Mouse (Mus musculus): ENCODE results near the gene Tspan18.

The Tspan18 gene

DNA sequence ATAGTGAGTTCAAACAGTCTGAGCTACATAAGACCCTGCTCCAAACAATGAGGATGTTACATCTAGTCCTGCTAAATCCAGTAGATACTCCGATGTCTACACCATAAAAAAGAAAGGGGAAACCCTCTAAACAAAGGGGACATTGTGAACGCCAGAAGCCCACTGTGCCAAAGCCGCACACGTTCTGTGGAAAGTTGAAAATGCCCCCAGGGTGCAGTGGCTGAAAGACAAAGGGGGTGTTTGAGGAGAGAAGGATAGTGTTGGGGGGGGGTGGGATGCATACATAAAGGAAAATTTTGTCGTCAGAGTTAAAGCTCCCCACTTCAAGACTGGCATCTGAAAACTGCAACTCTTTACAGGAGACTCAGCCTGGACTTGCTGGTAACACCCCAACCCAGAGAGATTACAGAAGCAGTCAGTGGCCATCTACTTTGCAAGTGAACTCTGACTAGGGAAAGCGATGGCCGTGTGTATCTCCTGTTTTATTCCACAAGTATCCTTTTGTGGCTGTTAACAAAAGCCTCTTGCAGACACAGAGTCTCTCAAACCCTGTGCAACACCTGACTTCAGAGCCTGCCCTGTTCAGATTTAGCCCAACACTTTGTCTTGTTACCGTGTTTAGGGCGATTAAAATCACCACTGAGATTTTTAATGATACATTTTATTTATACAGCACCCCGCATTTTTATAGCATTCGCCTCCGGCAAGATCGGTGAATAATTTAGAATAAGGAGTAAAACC is 42.9 kb downstream of the Tspan18 start:
- in situ Hi-C loops (cut with MboI, MseI): no loop called here

DNA sequence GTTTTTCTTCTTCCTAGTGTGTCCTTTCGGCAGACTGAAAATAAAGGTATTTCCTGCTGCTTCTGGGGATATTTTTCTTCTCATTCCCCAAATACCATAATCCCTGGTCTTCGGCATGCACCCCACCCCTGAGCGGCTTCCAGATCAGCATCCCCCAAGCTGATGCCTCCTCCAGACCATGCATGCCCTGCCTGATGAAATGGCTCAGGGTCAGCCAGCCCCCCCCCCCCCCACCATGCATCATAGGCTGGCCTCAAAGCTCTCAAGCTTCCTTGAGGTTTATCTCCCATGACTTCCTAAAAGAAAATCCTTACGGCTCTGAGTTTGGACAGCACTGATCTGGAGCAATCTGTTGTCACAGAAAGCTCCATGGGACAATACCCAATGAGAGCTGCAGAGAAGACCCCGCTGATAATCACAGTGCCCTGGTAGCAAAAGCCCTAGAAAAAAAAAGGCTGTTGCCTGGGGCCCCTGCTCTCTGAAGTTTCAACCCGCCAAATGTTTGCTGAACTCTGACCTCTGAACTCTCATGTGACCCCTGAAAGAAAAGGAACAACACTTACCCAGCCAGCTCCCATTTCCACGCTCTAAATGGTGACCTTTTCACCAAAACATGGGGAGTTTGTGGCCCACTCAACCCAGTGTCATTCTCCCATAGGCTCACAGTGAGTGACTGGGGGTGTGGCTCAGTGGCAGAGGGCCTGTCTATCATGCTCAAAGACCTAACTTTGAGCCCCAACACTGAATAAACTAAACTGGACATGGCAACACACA is 43.8 kb downstream of the Tspan18 start:
- in situ Hi-C loops (cut with MboI, MseI): no loop called here

DNA sequence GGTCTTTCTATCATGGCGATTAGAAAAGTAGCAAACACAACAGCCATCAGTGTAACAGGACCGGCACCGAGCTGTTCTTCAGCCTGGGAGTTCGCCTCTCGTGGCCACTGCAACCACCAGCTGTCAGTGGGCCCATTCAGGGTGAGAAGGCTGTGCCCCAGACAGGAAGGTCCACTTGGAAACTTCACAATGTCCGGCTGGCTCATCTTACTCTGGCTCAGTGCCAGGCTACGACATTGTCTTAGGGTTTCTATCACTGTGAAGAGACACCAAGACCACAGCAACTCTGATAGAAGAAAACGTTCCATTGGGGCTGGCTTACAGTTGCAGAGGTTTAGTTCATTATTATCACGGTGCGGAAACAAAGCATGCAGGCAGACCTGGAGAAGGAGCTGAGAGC is 45.1 kb downstream of the Tspan18 start:
- in situ Hi-C loops (cut with MboI, MseI): no loop called here

DNA sequence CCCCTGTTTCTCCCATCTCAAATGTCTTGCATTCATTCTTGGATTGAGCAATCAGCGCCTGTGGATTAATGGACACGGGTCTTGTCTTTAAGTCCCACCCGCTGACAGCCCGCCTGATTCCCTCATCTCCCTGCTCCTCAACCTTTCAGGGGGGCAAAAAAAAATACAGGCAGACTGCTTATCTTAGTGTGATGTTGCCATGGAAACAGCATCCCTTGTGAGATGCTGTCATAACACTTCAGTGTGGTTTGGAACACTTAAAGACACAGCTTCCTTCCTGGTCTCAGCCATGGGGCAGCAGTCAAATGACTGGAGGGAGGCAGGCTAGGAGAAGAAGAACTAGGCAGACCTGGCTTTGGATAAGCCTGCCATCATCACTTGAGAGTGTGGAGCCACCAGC is 47.0 kb downstream of the Tspan18 start:
- in situ Hi-C loops (cut with MboI, MseI): no loop called here

DNA sequence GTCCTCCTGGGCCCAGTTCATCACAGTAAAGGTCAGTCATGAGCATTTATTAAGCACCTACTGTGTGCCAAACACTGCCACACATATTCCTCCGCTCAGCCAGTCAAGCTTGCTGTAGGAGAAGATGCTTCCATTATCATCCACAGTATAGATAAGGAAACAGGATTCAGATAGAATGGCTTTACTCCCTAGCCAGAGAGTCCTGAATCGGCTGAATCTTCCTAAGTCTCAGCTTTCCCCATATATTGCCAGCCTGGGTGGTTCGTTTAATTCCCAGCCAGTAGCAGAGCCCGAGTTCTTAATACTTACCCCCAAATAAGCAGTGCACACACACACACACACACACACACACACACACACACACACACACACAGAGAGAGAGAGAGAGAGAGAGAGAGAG is 47.6 kb downstream of the Tspan18 start:
- in situ Hi-C loops (cut with MboI, MseI): no loop called here

DNA sequence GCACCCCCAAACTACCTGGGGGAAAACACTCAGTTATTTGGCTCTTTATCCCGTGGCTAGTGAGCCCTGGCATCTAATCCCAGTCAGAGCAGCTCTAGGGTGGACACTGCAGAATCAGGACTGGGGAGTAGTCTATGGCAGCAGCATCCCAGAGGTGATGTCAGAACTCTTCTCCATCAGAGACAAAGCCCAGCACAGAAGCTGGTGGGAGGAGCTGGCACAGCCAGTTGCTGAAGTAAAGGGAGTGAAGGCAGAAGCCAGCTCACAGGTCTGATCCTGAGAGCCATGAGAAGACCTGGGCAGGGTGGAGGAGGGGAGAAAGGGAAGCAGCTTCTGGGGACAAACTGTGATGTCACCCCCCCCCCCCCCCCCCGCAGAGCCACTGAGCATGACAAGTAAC is 48.0 kb downstream of the Tspan18 start:
- in situ Hi-C loops (cut with MboI, MseI): no loop called here

DNA sequence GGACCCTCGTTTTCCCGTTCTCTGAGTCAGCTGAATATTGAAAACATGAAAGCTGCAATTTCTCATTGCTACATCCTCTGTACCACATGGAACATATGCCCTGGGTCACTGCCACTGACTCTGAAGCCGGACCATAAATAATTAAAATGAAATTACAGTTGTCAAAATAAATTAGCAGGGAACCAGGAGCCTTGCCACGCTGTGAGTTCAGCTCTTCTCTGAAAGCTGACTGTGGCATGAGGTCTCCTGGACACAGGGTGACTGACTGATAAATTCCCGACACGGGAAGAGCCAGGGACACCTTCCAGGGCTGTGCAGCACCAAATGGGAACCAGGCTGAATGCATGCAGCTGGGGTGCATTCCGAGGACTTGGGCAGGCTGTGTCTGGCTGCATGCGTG is 48.5 kb downstream of the Tspan18 start:
- in situ Hi-C loops (cut with MboI, MseI): no loop called here

DNA sequence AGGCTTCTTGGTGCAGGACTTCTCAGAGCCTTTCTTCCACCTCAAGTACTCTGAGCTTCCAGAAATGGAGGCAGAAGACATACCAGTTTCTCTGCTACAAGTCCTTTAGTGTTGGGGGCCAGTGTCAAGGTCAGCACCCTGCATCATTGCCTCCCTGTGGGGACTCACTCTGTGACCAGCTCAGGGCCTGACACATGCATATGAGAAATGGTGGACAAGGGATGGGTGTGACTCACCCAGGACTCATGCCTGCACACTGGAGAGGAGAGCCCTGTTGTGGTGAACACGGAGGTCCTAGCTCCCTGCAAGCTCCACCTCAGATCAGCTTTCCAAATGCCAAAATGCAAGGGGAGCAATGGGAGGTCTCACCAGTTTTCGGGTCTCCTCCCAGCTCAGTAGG is 49.7 kb downstream of the Tspan18 start:
- in situ Hi-C loops (cut with MboI, MseI): no loop called here

DNA sequence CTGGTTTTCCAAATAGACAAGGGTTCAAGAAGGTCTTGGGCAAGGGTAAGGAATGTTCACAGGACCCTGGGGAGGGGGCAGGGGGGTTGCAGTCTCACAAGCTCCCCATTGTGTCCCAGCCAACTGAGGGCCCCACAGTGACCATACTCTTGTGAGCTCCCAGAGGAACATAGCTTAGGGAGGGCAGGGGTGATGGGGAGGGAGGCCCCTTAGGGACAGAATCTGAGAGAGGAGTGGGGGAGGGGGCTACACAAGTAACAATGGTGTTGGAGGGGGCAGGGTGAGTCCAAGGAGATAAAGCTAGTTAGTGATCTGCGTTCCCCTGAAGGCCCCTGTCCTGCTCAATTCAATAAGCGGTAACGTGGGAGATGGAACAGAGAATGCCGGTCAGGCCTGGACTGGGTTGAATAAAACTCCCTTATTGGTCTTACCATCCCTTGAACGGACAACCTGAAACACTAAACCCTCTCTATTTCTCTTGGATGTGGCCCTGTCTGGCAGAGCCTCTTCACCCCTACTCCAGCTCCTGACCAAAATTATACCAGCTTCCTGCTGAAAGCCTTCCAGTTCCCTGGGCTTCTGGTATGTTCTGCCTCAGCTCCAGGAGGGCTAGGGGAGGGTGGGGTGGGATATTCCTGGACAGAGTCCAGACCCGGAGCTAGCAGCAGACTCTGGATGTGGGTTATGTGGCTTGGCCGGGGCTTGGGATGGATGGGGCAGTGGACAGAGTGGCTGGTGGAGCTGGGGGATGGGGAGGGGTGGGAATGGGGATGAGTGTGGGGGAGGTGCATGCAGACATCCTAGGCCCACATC is 50.6 kb downstream of the Tspan18 start:
- in situ Hi-C loops (cut with MboI, MseI): no loop called here

DNA sequence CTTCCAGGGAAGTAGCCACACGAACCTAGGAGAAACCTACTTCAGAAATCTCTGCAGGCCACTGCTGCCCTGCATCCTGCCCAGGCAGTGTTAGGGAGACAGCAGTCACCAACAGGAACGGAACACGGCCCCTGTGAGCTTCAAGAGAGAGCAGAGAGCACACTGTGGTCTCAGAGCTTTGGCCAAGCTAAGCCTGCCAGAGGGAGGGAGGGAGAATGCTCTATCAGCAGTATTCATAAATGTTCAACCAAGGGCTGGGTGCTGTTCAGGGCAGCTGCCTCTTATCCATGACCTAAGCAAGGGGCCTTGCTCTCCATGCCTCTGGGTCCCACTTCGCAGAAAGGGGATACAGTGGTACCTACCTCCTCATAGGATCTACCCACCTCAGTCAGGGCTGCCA is 51.7 kb downstream of the Tspan18 start:
- in situ Hi-C loops (cut with MboI, MseI): no loop called here

DNA sequence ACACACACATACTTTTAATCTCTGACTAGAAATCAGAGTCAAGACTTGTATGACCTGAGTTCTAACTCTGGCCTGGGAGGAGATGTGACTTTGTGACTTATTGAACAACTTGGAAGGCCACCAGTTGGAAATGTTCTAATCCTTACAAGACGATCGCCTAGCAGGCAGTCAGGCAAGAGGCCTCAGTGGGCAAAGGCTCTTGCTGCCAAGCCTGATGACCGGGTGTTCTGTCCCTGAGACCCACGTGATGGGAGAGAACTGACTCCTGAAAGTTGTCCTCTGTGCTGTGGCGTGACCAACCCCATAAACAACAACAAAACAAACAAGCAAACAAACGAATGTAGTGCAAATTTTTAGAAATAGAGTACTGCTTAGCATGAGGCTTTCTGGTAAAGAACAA is 52.8 kb downstream of the Tspan18 start:
- in situ Hi-C loops (cut with MboI, MseI): no loop called here

DNA sequence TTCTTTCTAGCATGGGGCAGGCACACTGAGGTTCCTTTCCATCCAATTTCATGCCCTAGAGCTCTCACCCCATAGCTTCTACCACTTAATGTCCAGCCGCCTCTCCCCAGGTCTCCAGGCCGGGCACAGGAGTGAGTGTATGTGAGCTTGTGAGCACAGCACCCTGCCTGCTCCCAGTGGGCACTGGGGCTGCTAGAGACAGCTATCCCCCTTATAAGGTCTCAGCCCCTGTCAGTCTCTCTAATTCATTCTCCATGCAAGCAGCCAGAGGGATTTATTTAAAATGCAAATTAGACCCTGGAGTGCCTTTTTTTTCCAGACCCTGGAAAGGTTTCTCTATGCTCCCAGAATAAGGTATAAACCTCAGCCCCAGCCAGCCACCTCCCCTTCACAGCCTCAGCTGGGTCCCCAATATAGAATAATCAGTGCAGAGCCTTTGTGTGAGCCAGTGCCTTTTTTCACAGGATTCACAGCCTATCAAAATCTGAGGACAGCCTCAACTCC is 54.1 kb downstream of the Tspan18 start:
- in situ Hi-C loops (cut with MboI, MseI): no loop called here

DNA sequence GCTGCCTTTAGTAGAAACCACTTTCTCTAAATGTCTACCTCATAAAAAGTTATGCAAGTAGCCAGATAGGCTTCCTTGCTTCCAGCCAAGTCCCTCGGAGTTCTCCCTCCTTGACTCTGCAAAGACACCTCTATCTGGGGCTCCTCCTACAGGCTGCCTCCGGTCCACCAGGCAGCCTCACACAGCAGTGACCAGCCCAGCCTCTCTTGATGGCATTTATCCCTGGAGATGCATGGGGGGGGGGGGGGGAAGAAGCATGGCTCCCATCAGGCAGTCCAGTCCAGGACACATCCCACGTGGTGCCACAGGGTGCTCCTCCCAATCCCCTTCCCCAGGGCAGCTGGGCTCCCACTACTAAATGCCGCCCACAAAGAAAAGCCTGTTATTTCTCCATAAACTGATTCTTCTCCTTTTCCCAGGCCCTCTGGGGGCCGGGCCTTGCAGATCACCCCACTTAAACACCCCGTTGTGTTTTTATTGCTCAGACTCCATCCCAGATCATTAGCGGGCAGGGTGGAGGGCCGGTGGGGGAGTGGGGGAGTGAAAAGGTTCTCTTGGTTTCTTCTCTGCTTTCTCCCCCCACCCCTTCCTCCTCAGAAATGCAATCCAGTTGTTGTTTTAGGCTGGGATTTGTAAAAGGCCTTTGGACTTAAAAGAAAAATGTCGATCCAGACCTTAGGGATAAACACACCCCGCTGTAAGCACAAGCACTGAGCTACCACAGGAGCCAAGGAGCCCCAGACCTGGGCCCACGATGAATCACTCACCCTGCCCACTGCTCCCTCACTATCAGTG is 55.9 kb downstream of the Tspan18 start:
- in situ Hi-C loops (cut with MboI, MseI): no loop called here

DNA sequence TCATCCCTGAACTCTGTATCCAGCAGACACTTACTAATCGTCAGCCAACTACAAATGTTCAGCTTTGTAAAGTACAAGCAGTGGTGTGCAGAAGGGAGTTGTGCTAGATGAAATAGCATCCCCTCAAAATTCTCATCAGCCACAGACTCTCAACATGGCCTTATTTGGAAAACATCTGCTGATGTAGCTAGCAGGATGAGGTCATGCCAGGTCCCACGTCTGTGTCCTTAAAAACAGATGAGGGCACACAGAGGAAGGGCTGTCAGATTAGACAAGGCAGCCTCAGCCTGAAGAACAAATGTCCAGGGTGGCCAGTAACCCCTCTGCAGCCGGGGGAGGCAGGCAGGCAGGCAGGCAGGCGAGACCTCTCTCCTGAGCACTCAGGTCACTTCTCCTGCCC is 56.8 kb downstream of the Tspan18 start:
- in situ Hi-C loops (cut with MboI, MseI): no loop called here

DNA sequence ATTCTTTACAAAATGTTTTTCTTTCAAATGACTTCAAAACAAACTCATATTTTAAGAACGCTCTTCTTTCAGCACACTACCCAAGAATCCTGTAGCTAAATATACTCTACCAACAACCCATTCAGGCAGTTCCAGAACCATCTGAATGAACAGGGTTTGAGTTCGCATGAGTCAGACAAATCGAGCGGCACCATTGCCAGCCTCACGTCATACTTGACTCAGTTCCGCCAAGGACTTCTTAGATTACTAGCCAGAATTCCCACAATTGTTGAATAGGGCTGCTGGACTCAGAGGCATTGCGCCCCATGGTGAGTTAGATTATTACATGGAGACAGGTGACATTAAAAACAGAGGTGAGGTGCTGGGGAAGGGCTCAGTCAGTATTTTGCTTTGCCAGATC is 58.3 kb downstream of the Tspan18 start:
- in situ Hi-C loops (cut with MboI, MseI): no loop called here

DNA sequence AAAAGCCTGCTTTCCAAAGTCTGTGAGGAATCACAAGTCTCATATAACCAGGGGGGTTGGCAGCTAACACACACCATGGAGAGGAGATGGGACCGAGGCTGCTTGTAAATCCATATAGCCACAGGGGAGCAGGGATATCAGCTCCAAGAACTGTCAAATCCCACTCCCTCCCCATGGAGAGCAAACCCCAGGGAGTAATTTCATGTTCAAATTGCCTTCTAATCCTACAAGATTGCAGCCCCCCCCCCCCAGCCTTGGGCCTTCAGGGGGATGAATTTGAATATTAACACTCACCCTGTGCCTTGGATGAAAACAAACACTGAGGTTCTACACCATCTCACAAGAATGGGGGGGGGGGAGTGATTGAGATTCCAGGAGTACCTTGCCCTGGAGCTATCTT is 60.4 kb downstream of the Tspan18 start:
- in situ Hi-C loops (cut with MboI, MseI): no loop called here

DNA sequence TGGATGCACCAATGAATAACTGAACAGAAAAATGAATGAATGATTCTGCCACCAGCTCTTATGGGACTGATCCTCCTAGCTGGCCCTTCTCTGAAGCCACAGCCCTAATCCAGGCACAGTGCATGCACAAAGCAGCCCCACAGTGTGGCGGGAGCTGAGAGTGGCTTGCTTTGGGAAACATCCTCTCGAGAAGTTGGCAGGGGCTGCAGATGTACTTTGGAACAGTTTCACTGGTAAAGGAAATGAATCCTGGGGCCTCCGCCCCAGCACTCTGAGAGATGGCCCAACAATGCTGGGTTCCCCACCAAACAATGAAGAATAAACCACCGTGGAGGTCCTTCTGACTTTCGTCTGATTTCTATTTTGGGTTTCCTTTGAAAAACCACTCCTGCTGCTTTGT is 64.2 kb downstream of the Tspan18 start:
- in situ Hi-C loops (cut with MboI, MseI): no loop called here

DNA sequence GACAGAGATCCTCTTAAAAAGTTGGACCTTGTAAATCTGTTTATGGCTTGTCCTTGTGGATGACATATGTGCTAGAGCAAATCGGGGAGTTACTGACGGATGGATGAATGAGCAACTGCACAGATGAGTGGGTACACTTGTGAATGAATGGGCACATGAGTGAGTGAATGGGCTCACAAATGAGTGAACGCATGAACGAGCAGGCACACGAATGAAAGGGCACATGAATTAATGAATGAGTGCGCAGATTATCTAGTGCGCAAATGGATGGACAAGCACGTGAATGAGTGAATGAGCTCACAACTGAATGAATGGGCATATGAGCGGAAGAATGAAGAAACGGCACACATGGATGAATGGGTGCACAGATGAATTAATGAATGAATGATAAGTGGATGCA is 64.7 kb downstream of the Tspan18 start:
- in situ Hi-C loops (cut with MboI, MseI): no loop called here

DNA sequence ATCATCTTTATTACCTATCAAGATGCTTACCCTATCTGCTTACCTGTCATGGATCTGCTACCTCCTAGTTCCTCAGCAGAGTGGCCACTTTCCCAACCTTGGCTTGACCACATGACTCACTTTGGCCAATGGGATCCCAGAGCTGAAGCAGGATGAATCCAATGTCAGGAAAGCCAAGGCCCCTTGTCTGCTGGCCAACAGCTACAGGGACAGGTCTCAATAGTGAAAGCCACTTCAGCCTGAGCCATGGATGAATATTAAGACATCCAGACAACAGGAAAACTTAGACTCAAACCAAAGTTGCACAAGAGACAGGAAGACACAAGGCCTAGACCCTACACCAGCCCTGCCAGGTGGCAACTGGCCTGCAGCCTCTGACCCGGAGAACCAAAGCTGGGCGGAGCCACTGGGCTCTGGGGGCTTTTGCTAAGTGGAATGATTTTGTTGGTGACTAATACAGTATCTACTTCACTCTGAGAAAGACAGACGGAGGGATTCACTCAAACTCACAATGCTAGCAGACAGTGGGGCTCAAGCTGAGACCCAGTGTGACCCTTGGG is 65.5 kb downstream of the Tspan18 start:
- in situ Hi-C loops (cut with MboI, MseI): no loop called here

DNA sequence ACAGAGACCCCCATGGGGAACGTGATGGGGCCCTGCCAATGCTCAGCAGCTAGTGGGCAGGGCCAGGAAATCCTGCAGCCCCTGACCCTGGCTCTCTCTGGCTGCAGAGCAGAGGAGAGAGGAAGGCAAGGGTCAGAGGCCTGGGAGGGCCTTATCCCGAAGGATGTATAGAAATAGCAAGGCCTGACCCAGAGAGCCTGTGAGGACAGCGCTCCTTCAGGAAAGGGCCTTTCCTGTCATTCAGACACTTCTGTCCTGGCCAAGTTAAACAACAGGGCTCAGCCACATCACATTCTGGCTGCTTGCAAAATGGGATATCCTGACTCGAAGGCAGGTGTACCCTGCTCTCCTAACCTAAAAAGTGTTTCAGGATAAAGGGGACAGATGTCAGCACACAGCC is 66.5 kb downstream of the Tspan18 start:
- in situ Hi-C loops (cut with MboI, MseI): no loop called here

DNA sequence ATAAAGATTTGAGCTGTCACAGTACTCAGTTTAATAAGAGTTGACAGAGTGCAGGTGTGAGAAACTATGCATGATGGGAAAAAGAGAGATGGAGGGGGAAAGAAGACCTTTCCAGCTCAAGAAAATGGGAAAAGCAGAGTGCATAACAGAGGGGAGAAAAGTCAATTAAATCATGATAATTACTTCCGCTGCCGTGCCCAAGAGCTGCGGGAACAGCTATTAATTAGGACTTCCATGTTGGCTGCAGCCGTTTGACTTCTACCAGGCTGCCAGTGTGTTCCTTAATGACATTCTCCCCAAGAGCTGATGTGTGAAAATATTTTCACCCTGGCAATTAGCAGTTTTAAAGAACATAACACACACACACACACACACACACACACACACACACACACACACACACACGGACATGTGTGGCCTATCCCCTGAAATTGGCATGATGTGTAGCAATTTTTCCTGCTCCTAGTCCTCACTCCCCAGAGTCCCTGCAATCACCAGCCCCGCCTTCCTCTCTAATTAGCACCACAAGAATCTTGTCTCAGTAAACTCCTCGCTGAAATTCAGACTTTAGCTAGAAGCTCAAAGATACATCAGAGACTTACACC is 67.6 kb downstream of the Tspan18 start:
- in situ Hi-C loops (cut with MboI, MseI): no loop called here
